Mouse (Mus musculus) forebrain, embryonic 13.5 days (tissue): ENCODE results near the gene Foxp1. TPM values are rescaled to one million over a fixed set of nuclear protein-coding genes. Genes with fewer than 3 reads are reported as not detected.

Experiments used
- ATAC-seq: fragments of 200-750 bp; cut with Nextera tagmentation; 2 replicates; pipeline ENCODE4 v1.8.0; 2017
- H3K27ac ChIP-seq: fragments of 300-500 bp; sonication (generic); 2 replicates; pipeline ENCODE4 v1.5.1; 2015; ENCODE audit warnings: inconsistent platforms, mild to moderate bottlenecking, moderate library complexity
- H3K27me3 ChIP-seq: fragments of 300-500 bp; sonication (generic); 2 replicates; pipeline ENCODE4 v1.6.1; 2015; ENCODE audit warnings: mild to moderate bottlenecking, inconsistent platforms
- H3K36me3 ChIP-seq: fragments of 300-500 bp; sonication (generic); 2 replicates; pipeline ENCODE4 v1.6.1; 2015; ENCODE audit warnings: mild to moderate bottlenecking, inconsistent platforms; ENCODE audit not compliant: poor library complexity, severe bottlenecking
- H3K4me1 ChIP-seq: fragments of 300-500 bp; sonication (generic); 2 replicates; pipeline ENCODE4 v1.6.1; 2015; ENCODE audit warnings: inconsistent platforms
- H3K4me2 ChIP-seq: fragments of 300-500 bp; sonication (generic); 2 replicates; pipeline ENCODE4 v1.6.1; 2015; ENCODE audit warnings: inconsistent platforms, mild to moderate bottlenecking, moderate library complexity
- H3K4me3 ChIP-seq: fragments of 300-500 bp; sonication (generic); 2 replicates; pipeline ENCODE4 v1.5.1; 2015; ENCODE audit warnings: mild to moderate bottlenecking, inconsistent platforms
- H3K9ac ChIP-seq: fragments of 300-500 bp; sonication (generic); 2 replicates; pipeline ENCODE4 v1.6.1; 2015; ENCODE audit warnings: mild to moderate bottlenecking, inconsistent platforms
- H3K9me3 ChIP-seq: fragments of 300-500 bp; sonication (generic); replicated peaks from 2 replicates; pipeline ENCODE4 v1.6.1; 2016; ENCODE audit warnings: inconsistent platforms
- WGBS: fragments of 180-500 bp; shearing (Covaris S2); methylation state at CpG from one replicate; pipeline ENCODE4 v1.1.7; 2015; 5-methylcytosine and 5-hydroxymethylcytosine counted together
- polyA plus RNA-seq: library from polyadenylated mRNA; unstranded; fragments of >200 nt; fragmentation: Nextera tagmentation; extraction: Ambion mirVana; gene quantifications from 2 replicates; pipeline ENCODE4 v1.2.1, GENCODE M21; 2015

The Foxp1 gene
- polyA plus RNA-seq, 1 experiment from 2014 or later: 51.3 TPM

DNA sequence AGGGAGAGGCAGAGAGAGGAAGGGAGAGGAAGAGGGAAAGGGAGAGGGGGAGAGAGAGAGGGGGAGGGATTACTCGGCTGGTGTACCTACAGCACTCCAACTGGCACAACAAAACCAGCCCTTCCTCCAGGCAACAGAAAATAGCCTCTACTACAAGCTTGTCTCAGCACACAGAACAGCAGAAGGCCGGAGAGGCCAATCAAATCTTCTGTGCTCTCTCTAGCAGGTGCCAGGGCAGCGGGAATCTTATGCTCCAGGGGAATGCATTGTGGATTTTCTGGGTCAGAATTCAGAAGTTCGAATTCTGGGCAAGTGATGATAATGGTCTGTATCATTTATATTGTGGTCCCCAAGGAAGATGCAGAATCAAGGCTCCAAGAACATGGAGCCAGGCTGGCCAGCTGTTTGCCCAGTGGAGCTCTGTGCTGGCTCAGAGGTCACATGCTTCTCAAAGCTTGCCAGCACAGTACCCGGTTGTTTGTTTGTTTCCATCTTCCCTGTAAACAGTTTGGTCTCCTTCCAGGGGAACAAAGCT, 11.8 kb upstream of the Foxp1 start:
- H3K27me3 ChIP-seq: no peaks in the 10 kb centered on the region
- H3K9me3 ChIP-seq: no peaks in the 10 kb centered on the region
- 56% methylated on average over 5 of the region's 5 CpGs for WGBS
- H3K4me1 ChIP-seq: no peaks in the 10 kb centered on the region
- no peak overlapping the region for H3K4me3 ChIP-seq
- no peak overlapping the region for H3K4me2 ChIP-seq
- H3K9ac ChIP-seq: no peak overlapping the region
- ATAC-seq: no peak
- no peak overlapping the region for H3K27ac ChIP-seq
- no peaks in the 10 kb centered on the region for H3K36me3 ChIP-seq

DNA sequence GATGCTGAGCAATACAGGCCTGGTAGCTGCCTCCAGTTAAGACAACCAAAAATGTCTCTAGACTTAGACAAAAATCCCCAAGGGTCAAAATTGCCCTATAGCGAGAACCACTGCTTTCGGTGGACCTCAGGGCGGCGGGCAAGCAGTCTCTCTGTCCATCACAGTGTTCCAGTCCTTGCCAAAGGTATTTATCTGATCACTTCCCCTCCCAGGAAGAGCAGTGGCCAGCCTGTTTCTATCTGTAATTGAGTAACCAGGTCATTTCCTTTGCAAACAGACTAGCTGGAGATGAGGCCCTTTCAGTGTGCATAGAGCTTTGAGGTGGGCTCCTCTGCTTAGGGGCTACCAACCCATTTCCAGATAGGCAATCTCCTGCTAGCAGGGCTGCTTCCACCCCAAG, 9.9 kb upstream of the Foxp1 start:
- WGBS: 96% methylated on average over 4 of the region's 4 CpGs
- H3K36me3 ChIP-seq: peaks cover under 1% of the 10 kb centered on the region; the same call in 1 of the 2 replicates
- no peak overlapping the region for H3K4me2 ChIP-seq
- no peak for ATAC-seq
- no peak overlapping the region for H3K27ac ChIP-seq
- H3K4me3 ChIP-seq: no peak overlapping the region
- H3K4me1 ChIP-seq: no peaks in the 10 kb centered on the region
- H3K27me3 ChIP-seq: no peaks in the 10 kb centered on the region
- no peak overlapping the region for H3K9ac ChIP-seq
- peaks cover under 1% of the 10 kb centered on the region; the same call in 1 of the 2 replicates for H3K9me3 ChIP-seq

DNA sequence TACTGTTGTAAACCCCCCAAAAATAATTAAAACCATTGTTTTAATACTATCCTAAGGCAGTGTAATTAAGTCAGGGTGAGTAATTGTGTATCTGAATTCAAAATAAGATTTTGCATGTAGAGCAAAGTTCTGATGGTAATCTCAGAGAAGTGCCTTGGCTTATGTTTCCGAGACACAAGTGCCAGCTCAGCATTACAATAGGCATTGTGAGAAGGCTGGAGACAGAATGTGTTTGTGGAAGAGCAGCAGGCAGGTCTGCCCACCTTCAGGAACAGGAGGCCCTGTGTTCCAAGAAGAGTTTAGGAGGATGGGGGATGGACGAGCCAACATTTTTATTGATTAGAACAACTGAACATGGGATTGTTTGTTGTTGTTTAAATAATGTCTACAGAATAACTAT, 6.5 kb upstream of the Foxp1 start:
- ATAC-seq: no peak
- WGBS: 67% methylated on average over 2 of the region's 2 CpGs
- Histone ChIP-seq H3K9ac (no peak overlapping the region), H3K4me2 (no peak overlapping the region), H3K36me3 (peaks cover 12% of the 10 kb centered on the region; the same call in 1 of the 2 replicates), H3K4me1 (peaks cover 2% of the 10 kb centered on the region), H3K27me3 (no peaks in the 10 kb centered on the region), H3K4me3 (no peak overlapping the region), H3K9me3 (peaks cover 5% of the 10 kb centered on the region; the same call in 1 of the 2 replicates), H3K27ac (no peak overlapping the region)

DNA sequence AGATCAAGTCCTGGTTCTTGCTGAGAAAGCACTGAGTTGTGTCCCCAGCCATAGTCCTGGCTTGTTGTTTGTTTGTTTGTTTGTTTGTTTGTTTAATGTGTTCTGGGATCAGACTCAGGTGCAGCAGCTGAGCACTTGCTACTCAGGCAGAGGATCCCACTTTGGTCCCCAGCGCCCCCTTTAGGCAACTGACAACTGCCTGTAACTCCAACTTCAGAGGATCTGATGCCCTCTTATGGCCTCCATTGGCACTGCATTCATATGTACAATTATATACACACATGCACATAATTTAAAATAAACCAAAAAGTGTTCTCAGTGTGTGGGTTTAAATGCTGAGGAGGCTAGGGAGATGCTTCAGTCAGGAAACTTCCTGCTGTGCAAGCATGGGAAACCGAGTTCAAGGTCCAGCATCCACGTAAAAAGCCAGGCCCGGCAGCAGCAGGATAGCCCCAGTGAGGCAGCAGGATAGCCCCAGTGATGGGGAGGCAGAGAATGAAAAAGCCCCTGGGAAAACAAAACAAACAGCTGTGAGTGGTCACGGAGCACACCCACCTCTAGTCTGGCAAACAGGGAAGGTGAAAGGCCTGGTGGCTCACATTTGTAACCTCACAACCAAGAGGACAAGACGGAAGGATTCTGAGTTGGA, 5.1 kb upstream of the Foxp1 start:
- H3K4me3 ChIP-seq: no peak overlapping the region
- no peak overlapping the region for H3K27ac ChIP-seq
- WGBS: 95% methylated on average over 6 of the region's 6 CpGs
- no peak overlapping the region for H3K9ac ChIP-seq
- ATAC-seq: no peak
- peaks cover 12% of the 10 kb centered on the region; the same call in 1 of the 2 replicates for H3K36me3 ChIP-seq
- no peaks in the 10 kb centered on the region for H3K27me3 ChIP-seq
- H3K9me3 ChIP-seq: peaks cover 5% of the 10 kb centered on the region; the same call in 1 of the 2 replicates
- peaks cover 5% of the 10 kb centered on the region for H3K4me1 ChIP-seq
- no peak overlapping the region for H3K4me2 ChIP-seq

DNA sequence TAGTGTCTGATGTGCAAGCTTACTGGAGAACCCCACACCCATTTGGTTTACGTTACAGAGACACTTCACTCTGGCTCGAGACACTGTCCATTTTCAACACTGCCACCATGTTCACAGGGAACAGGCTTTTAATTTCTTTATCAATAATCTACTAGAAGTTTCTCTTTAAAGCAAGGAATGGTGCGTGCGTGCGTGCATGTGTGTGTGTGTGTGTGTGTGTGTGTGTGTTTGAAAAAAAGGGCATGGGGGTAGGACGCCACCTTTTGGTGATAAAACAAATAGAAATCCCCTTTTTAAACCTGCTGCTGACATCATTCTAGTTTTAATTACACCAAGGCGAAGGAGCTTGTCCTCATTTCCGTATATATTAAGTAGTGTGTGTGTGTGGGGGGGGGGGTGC, 2.8 kb upstream of the Foxp1 start:
- Histone ChIP-seq H3K36me3 (peaks cover 12% of the 10 kb centered on the region; the same call in 1 of the 2 replicates), H3K4me3 (no peak overlapping the region), H3K27me3 (no peaks in the 10 kb centered on the region), H3K9ac (no peak overlapping the region), H3K4me1 (peaks cover 5% of the 10 kb centered on the region), H3K27ac (no peak overlapping the region), H3K9me3 (peaks cover 5% of the 10 kb centered on the region; the same call in 1 of the 2 replicates), H3K4me2 (no peak overlapping the region)
- ATAC-seq: no peak
- WGBS: 44% methylated on average over 8 of the region's 8 CpGs

DNA sequence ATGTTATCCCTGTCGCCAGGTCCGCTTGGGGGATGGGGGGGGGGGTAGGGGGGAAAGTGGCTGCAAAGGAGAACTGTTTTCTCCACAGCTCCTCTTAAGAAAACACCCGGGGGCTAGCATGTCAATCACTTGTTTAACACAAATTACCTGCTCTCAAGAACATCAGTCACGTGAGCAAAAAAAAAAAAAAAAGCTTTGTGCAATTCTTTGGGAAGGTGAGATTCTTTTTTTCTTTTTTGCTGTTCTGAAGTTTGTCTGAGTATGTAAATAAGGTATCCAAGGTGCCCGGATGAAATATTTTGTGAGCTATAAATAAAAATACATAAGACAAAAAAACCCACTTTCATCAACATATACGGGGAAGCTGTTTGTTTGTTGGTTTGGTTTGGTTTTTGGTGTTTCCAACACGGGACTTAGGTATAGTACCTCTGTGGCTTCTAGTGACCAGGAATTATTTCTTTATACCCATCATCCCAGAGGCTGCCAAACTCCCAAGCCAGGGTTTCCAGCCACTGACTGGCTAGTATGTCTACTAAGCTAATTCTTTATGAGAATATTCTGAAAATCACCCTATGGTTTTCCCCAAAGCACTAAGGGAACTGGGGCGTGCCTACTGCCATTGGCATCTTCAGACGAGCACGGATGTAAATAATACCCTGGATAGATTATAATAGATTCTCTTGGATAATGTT, 1.3 kb upstream of the Foxp1 start:
- H3K27me3 ChIP-seq: no peaks in the 10 kb centered on the region
- peaks cover 12% of the 10 kb centered on the region; the same call in 1 of the 2 replicates for H3K36me3 ChIP-seq
- H3K4me2 ChIP-seq: peak overlapping the region; percentile 92
- peak overlapping the region; percentile 93 for H3K9ac ChIP-seq
- WGBS: 29% methylated on average over 8 of the region's 10 CpGs
- peaks cover 11% of the 10 kb centered on the region for H3K4me1 ChIP-seq
- no peak for ATAC-seq
- H3K4me3 ChIP-seq: peak overlapping the region; percentile 79
- H3K27ac ChIP-seq: peak overlapping the region; percentile 100
- peaks cover 5% of the 10 kb centered on the region; the same call in 1 of the 2 replicates for H3K9me3 ChIP-seq

DNA sequence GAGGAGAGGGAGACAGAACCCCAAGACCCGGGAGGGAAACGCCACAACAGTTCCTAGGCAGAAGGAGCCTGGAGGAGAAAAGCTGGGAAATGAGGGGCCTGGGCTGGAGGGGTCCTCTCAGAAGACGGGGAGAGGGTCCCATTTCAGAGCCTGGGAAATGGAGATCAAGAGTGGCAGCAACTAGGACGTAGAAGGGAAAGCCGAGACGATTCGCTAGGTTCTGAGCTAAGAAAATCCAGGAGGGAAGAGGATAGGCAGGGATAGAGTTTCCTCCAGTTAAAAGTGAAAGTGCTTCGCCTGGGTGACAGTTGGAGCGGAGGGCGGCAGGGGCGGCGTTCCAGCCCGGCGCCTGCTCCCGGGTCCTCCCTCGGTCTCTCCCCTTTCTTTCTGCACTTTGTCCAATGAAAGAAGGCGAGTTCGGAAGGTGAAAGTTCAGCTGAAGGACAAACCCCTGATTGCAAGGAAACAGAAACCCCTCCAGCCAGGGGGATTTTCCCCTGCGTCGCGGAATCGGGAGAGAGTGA, 650 bp upstream of the Foxp1 start:
- no peaks in the 10 kb centered on the region for H3K27me3 ChIP-seq
- peaks cover 5% of the 10 kb centered on the region; the same call in 1 of the 2 replicates for H3K9me3 ChIP-seq
- H3K36me3 ChIP-seq: peaks cover 12% of the 10 kb centered on the region; the same call in 1 of the 2 replicates
- H3K27ac ChIP-seq: peak overlapping the region; percentile 100
- H3K4me3 ChIP-seq: peak overlapping the region; percentile 79
- H3K4me2 ChIP-seq: peak overlapping the region; percentile 92
- peaks cover 11% of the 10 kb centered on the region for H3K4me1 ChIP-seq
- under 1% methylated on average over 22 of the region's 22 CpGs for WGBS
- peak overlapping the region; percentile 93 for H3K9ac ChIP-seq
- ATAC-seq: peak; percentile 46

DNA sequence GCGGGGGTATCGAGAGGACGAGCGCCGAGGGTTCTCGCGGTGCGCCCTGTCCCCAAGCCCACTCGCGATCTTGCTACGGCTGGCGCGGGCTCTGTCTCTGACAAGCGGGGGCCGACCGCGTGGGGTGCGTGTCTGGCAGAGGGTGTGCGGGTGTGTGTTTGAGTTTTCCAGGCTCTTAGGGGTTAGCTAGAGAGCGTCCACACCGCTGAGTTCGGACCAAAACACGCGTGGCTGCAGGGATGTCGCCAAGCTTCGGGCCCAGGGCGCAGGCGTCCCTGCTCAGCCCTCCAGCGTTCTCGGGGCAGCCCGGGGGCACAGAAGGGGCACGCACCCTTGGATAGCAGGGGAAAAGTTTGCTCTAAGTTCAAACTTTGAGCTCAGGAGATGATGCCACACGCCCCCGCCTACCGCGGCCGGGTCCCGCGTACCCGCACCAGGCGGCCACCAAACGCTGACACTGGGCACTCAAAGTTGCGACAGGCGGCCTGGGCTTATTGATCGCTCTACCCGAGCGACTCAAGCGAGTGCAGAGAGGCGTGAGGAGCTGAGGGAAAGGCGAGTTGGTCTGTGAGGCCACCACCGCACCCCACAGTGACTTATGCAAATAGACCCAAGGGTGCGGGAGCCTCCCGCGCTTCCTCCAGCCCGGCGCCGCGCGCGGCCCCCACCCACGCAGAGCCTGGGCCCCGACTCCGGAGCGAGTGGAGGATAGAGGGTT, 721 bp downstream of the Foxp1 start:
- H3K4me1 ChIP-seq: peaks cover 11% of the 10 kb centered on the region
- under 1% methylated on average over 61 of the region's 64 CpGs for WGBS
- H3K4me2 ChIP-seq: peak overlapping the region; percentile 92
- H3K27me3 ChIP-seq: no peaks in the 10 kb centered on the region
- H3K9me3 ChIP-seq: no peaks in the 10 kb centered on the region
- peak overlapping the region; percentile 93 for H3K9ac ChIP-seq
- peak overlapping the region; percentile 79 for H3K4me3 ChIP-seq
- ATAC-seq: peak; percentile 39
- 0 out of 2 replicates have a peak, but pooled peaks cover 5% of the 10 kb centered on the region for H3K36me3 ChIP-seq
- H3K27ac ChIP-seq: peak overlapping the region; percentile 100

DNA sequence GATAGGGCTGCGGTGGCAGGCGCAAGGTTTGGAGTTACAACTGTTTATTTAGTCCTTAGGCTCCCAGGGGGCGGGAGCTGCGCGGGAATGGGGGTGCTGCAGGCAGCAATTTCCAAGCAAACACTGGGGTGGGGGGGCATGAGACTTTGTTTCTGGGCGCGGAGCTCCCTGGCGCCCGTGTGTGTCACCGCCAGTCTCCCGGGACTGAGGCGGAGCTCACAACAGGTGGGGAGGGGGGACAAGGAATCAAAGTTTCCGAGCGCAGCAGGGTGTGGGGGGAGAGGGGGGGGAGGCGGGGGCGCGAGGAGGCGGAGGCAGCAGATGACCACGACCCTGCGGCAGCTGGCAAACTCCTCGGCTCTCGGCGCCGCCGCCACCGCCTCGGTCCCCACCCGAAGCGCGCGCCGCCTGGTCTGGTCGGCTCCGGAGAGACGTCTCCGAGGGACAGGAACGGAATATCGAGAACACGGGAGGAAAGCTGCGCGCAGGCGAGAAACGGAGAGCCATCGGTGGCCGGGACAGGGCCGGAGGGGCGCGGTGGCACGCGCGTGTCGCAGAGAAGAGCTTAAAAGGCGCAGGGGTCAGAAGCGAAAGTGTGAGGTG, 1.4 kb downstream of the Foxp1 start:
- WGBS: 1% methylated on average over 48 of the region's 54 CpGs
- Histone ChIP-seq H3K4me3 (peak overlapping the region; percentile 79), H3K4me2 (peak overlapping the region; percentile 92), H3K9me3 (no peaks in the 10 kb centered on the region), H3K9ac (peak overlapping the region; percentile 93), H3K27me3 (no peaks in the 10 kb centered on the region), H3K36me3 (no peaks in the 10 kb centered on the region), H3K27ac (peak overlapping the region; percentile 100), H3K4me1 (peaks cover 15% of the 10 kb centered on the region)
- peak; percentile 54 for ATAC-seq

DNA sequence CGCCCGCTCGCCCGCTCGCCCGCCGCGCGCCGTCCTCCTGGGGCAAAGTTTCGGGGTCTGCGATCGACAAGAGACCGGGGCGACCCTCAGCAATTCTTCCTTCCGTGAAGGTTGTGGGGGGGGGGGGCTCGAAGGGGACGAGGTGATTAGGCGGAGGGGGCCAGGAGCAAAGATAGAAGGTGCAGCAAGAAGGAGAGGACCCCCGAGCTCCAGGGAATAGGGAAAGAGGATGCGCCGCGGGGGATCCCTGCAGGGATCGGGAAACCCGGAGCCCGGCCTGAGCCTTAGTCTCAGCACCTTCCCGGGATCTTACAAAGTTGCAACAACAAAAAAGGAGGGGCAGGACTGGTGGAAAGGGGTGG, 1.9 kb downstream of the Foxp1 start:
- under 1% methylated on average over 23 of the region's 27 CpGs for WGBS
- Histone ChIP-seq H3K27me3 (no peaks in the 10 kb centered on the region), H3K9ac (peak overlapping the region; percentile 93), H3K4me1 (peaks cover 18% of the 10 kb centered on the region), H3K27ac (peak overlapping the region; percentile 100), H3K36me3 (no peaks in the 10 kb centered on the region), H3K9me3 (no peaks in the 10 kb centered on the region), H3K4me3 (peak overlapping the region; percentile 79), H3K4me2 (peak overlapping the region; percentile 92)
- no peak for ATAC-seq
